Mouse (Mus musculus) kidney, embryonic 16.5 days (tissue): Measurements from ENCODE around the gene Olfr651. TPM values are rescaled to one million over a fixed set of nuclear protein-coding genes. Genes with fewer than 3 reads are reported as not detected.
"Not testable (repeated sequence)": the region's sequence is repeated elsewhere in the genome, so short reads cannot be mapped to it uniquely, and the experiment has no call there.

ENCODE experiments used
- ATAC-seq: fragments of 200-750 bp; cut with Nextera tagmentation; 2 replicates; pipeline ENCODE4 v1.8.0; 2017; ENCODE audit warnings: moderate TSS enrichment; ENCODE audit not compliant: low FRiP score, low TSS enrichment
- H3K27ac ChIP-seq: fragments of 300-500 bp; sonication (generic); 2 replicates; pipeline ENCODE4 v1.5.1; 2014; ENCODE audit warnings: low read length
- H3K27me3 ChIP-seq: fragments of 300-500 bp; sonication (generic); 2 replicates; pipeline ENCODE4 v1.6.1; 2014; ENCODE audit warnings: low read length, control low read depth, mixed read lengths; ENCODE audit not compliant: insufficient read depth
- H3K36me3 ChIP-seq: fragments of 300-500 bp; sonication (generic); 2 replicates; pipeline ENCODE4 v1.6.1; 2014; ENCODE audit warnings: low read length, control low read depth, mixed read lengths; ENCODE audit not compliant: insufficient read depth
- H3K4me1 ChIP-seq: fragments of 300-500 bp; sonication (generic); 2 replicates; pipeline ENCODE4 v1.6.1; 2014; ENCODE audit warnings: low read length, control low read depth, mixed read lengths; ENCODE audit not compliant: insufficient read depth
- H3K4me2 ChIP-seq: fragments of 300-500 bp; sonication (generic); replicated peaks from 2 replicates; pipeline ENCODE4 v1.6.1; 2014; ENCODE audit warnings: low read depth, low read length
- H3K4me3 ChIP-seq: fragments of 300-500 bp; sonication (generic); 2 replicates; pipeline ENCODE4 v1.5.1; 2014; ENCODE audit warnings: mild to moderate bottlenecking, low read length
- H3K9ac ChIP-seq: fragments of 300-500 bp; sonication (generic); replicated peaks from 2 replicates; pipeline ENCODE4 v1.6.1; 2014; ENCODE audit warnings: low read length
- H3K9me3 ChIP-seq: fragments of 300-500 bp; sonication (generic); 2 replicates; pipeline ENCODE4 v1.6.1; 2016; ENCODE audit warnings: low read length, control low read depth
- WGBS: fragments of 180-500 bp; shearing (Covaris S2); extraction: QIAGEN DNeasy Blood & Tissue Kit; methylation state at CpG from one replicate; pipeline ENCODE4 v1.1.7; 2014; 5-methylcytosine and 5-hydroxymethylcytosine counted together
- polyA plus RNA-seq: library from polyadenylated mRNA; unstranded; fragments of >200 nt; fragmentation: Nextera tagmentation; extraction: Ambion mirVana; gene quantifications from 2 replicates; pipeline ENCODE4 v1.2.1, GENCODE M21; 2015

Gene Olfr651
- not detected in 2 replicates for polyA plus RNA-seq

DNA sequence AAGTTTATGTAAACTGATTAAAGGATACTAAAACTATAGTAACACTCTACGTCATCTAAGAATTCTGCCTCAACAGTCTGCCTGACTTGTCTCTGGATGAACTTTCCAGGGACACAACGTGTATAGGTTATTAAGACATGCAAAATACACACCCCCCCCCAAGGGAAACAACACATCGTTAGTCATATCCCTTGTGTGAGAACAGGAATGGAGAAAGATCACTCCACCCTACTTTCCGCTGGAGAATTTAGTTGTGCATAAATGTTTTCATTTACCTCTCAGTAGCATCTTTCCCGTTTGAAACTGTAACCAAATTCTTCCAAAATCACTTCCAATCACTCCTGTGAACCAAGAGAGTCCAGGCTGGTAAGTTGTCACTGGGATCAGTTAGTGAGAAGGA lies at the start of gene Olfr651:
TSS of gene Olfr651 (plus strand) at position 301 of the 400 bp plus-strand sequence.
- H3K9me3 ChIP-seq, result no peaks in the 10 kb centered on the region
- ATAC-seq, result no peak
- H3K27ac ChIP-seq, result no peak within 1 kb of the TSS
- no peaks in the 10 kb centered on the region for H3K36me3 ChIP-seq
- H3K4me1 ChIP-seq, result no peaks in the 10 kb centered on the region
- no peak within 1 kb of the TSS for H3K9ac ChIP-seq
- H3K4me3 ChIP-seq, result no peak within 1 kb of the TSS
- WGBS, result 77% methylated on average over 5 of the region's 5 CpGs
- H3K4me2 ChIP-seq, result no peak within 1 kb of the TSS
- no peaks in the 10 kb centered on the region for H3K27me3 ChIP-seq

DNA sequence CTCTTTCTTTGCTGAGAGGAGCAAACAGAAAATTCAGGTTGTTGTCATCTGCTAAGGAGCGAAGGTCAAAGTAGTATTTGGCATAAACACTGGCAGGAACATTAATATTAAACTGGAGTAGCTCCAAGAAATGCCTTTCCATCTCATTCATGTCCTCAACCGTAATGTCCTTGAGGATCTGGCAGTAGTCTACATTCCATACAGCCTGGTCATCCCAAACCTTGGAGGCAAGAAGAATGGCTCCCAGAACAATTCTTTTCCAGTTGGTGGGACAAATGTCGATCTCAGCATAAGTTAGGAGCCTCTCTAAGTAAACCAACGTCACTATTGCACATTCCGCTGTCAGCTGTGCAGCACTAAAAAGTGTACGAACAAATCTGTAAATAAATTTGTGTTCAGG lies 48.7 kb upstream of the Olfr651 start:
- not testable (repeated sequence) for H3K27me3 ChIP-seq, H3K9me3 ChIP-seq, H3K4me1 ChIP-seq, H3K4me3 ChIP-seq, H3K9ac ChIP-seq, H3K36me3 ChIP-seq, H3K4me2 ChIP-seq, H3K27ac ChIP-seq
- 50% methylated on average over 6 of the region's 6 CpGs for WGBS
- peak; percentile 9; the same call in 1 of the 2 replicates for ATAC-seq

DNA sequence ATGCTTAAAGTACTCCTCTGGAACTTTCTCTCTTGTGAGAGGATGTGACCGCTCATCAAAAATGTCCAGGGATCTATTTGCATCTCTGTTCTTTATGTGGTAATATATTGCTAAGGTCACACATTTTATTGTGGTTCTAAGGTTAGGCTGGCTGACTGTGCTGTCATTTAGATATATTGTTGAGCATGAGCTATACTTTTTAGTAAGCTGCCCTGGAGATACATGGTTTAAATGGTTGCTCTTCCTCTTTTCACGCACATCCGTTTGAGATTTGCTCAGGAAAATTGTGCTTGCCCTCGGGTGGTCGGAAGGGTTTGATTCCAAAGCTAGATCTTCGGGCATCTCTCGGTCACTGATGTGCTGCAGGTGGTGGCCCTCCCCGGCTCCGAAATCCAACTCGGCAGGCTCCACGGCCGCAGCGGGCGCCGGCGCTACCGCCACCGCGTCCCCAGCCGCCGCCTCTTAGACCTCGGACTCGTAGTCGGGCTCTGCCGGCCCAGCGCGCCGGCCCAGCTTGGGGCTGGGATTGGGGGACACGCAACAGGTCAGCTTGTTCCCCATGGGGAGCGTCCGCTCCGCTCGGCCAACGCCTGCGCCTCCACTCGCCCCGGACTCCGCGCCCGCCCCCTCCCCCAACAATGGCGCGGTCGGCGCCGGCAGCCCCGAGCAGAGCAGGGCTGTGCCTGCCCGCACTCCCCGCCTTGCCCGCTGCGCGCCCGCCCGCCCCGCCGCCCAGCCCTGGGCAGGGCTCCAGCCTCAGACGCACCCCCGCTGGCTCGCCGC lies 48.2 kb upstream of the Olfr651 start:
- no peaks in the 10 kb centered on the region for H3K4me1 ChIP-seq
- H3K9ac ChIP-seq, result peak overlapping the region; percentile 65
- no peak overlapping the region for H3K27ac ChIP-seq
- no peaks in the 10 kb centered on the region for H3K9me3 ChIP-seq
- peak overlapping the region; percentile 70 for H3K4me2 ChIP-seq
- peak; percentile 97 for ATAC-seq
- peak overlapping the region; percentile 54 for H3K4me3 ChIP-seq
- no peaks in the 10 kb centered on the region for H3K36me3 ChIP-seq
- H3K27me3 ChIP-seq, result no peaks in the 10 kb centered on the region
- WGBS, result 4% methylated on average over 35 of the region's 59 CpGs

DNA sequence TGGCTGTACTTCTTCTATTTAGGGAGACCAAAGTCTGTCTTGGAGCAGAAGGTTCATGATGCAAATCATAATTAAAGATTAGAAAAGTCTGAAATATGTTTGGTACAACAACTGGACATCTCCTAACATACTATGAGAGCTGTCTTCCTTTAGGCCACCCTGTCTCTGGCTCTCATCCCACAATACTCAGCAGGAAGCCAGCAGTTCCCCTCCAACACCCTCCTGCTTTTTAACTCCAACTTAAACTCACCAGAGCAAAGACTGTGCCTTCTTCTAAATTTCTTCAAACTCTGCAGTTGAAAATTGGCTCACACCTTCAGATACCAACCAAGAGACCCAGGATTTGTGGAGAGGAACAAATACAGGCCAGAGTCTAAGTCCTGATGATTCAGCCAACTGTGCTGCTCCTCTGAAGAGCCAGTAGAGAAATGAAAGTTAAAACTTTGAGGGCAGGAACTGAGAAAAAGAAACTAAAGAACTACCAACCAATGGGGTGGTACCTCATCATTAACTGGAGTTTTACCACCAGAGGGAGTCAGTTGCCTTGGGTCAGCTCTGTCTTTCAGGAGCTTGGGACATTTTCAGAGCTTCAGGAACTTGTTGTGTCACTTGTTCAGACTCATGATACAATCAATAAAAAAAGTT lies 42.4 kb upstream of the Olfr651 start, which contains the start of gene Trim30d:
TSS of gene Trim30d (minus strand) at position 429 of the 645 bp plus-strand sequence.
- not testable (repeated sequence) for H3K4me3 ChIP-seq, ATAC-seq, H3K36me3 ChIP-seq, H3K4me1 ChIP-seq, H3K4me2 ChIP-seq, H3K27me3 ChIP-seq, H3K27ac ChIP-seq, H3K9me3 ChIP-seq, H3K9ac ChIP-seq

DNA sequence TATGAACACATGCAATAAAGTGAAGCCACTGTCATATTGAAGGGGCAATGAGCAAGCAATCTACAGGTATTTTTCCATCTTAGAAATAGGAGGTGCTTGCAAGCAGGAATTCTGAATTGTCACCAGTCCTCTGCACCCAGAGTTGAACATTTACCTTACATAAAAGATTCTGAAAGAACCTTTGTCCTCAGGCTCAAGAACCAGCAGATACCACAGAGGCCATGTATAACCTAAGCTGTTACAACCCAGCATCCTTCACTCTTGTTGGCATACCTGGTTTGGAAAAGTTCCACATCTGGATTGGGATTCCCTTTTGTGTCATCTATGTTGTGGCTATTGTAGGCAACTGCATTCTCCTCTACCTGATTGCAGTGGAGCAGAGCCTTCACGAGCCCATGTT lies 2.8 kb downstream of the Olfr651 start:
- H3K27me3 ChIP-seq, result no peaks in the 10 kb centered on the region
- H3K27ac ChIP-seq, result no peak overlapping the region
- H3K4me1 ChIP-seq, result no peaks in the 10 kb centered on the region
- 63% methylated on average over 1 of the region's 1 CpGs for WGBS
- no peak overlapping the region for H3K4me3 ChIP-seq
- no peak for ATAC-seq
- H3K4me2 ChIP-seq, result no peak overlapping the region
- no peaks in the 10 kb centered on the region for H3K36me3 ChIP-seq
- H3K9ac ChIP-seq, result no peak overlapping the region
- H3K9me3 ChIP-seq, result no peaks in the 10 kb centered on the region

DNA sequence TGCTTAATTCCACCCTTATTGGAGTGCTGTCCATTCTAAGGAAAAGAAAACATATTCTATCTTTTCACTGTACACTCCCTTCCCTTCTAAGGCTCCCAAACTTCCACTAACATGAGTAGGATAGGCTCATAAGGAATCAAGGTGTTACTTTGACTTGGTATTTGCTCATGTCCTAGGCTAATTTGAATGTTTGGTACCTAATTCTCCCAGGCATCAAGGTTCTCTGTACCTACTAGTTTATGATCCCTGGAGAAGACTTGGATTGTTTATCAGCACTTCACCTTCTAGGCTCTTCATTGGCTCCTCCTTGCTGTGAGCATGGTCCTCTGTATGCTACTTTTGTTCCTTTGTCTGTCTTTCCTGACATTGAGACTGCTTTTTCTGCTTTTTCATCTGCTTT lies 10.7 kb downstream of the Olfr651 start, which contains the start of gene Olfr652:
TSS of gene Olfr652 (plus strand) at position 301 of the 400 bp plus-strand sequence.
- ATAC-seq, result no peak
- Histone ChIP-seq H3K4me2 (no peak within 1 kb of the TSS), H3K9me3 (no peaks in the 10 kb centered on the region), H3K4me1 (no peaks in the 10 kb centered on the region), H3K36me3 (no peaks in the 10 kb centered on the region), H3K27ac (no peak within 1 kb of the TSS), H3K4me3 (no peak within 1 kb of the TSS), H3K9ac (no peak within 1 kb of the TSS), H3K27me3 (no peaks in the 10 kb centered on the region)

DNA sequence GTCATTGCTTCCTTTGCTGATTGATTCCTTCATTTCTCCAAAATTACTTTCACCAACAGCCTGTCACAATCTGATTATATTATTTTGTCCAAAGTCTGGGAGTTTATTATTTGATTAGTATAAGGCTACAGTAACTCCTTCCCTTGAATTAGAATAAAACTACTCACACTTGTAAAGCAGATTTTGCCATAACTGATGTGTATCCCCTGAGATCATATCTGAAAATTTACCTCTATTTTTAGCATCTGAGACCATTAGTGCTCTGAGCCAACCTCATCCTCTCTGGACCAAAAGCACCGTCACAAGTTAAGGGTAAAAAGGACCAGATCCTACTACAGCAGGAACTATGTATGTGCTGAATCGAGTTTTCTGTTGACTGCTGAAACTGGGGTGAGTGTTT lies 27.1 kb downstream of the Olfr651 start, which contains the start of gene Olfr653:
TSS of gene Olfr653 (plus strand) at position 301 of the 400 bp plus-strand sequence.
- Histone ChIP-seq H3K9me3 (no peaks in the 10 kb centered on the region), H3K4me3 (no peak within 1 kb of the TSS), H3K27ac (no peak within 1 kb of the TSS), H3K9ac (no peak within 1 kb of the TSS), H3K4me2 (no peak within 1 kb of the TSS), H3K4me1 (no peaks in the 10 kb centered on the region), H3K36me3 (no peaks in the 10 kb centered on the region), H3K27me3 (no peaks in the 10 kb centered on the region)
- no peak for ATAC-seq
- WGBS, result 68% methylated on average over 2 of the region's 2 CpGs

DNA sequence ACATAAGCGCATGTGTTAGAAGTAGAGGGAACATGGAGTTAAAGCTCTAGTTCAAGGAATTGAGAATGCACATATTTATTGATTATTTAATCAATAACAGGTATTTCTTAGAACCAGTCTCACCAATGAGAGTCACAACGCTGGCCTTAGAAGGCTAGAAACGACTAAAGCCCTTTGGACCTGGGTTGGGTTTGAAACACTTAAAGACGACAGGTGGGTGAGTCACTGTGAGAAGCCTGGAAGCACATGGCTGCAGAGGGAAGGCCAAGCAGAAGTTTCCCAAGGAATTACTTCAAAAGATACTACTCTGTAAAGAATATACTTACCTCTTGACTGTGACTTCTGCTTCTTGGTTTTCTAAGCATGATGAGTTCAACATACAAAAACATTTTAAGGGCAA lies 30.9 kb downstream of the Olfr651 start:
- no peak for ATAC-seq
- H3K27me3 ChIP-seq, result no peaks in the 10 kb centered on the region
- H3K36me3 ChIP-seq, result no peaks in the 10 kb centered on the region
- H3K9me3 ChIP-seq, result no peaks in the 10 kb centered on the region
- H3K4me2 ChIP-seq, result no peak overlapping the region
- H3K27ac ChIP-seq, result no peak overlapping the region
- H3K4me3 ChIP-seq, result no peak overlapping the region
- WGBS, result 89% methylated on average over 4 of the region's 4 CpGs
- H3K9ac ChIP-seq, result no peak overlapping the region
- no peaks in the 10 kb centered on the region for H3K4me1 ChIP-seq

DNA sequence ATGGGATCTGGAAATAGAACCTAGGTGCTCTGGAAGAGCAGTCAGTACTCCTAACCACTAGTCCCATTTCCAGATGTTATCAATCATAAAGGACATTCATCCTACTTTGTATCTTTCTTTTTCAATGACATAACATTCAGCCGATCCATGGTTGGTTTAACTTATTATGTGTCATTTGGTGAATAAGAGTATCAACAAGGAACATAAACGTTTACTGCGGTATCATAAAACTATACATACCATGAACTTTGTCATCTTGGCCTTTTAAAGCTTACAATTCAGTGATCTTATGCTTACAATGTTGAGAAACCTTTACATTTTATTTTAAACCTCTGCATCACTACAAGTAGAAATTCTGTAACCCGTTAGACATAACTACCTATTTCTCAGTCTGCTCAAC lies 31.5 kb downstream of the Olfr651 start:
- Histone ChIP-seq H3K27ac (no peak overlapping the region), H3K9ac (no peak overlapping the region), H3K4me2 (no peak overlapping the region), H3K4me3 (no peak overlapping the region), H3K4me1 (no peaks in the 10 kb centered on the region), H3K9me3 (no peaks in the 10 kb centered on the region), H3K36me3 (no peaks in the 10 kb centered on the region), H3K27me3 (no peaks in the 10 kb centered on the region)
- no peak for ATAC-seq
- 83% methylated on average over 4 of the region's 4 CpGs for WGBS

DNA sequence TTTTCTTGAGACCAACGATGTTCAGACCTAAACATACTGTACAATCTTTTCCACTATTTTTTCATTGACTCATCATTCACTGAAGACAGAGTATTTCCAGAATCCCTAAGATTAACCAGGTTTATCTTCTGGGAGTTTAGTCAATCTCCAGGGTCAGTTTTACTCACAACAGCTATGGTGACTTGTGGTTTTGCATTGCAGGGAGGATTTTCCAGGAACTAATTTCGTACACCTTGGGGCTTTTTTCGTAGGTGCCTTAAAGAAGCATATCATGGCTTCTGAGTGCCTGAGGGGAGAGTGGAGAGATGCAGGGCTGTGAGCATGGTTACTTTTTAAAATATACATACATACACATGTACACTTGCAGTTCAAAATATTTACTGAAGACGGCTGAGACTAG lies 36.8 kb downstream of the Olfr651 start, which contains the start of gene Olfr654:
TSS of gene Olfr654 (plus strand) at position 301 of the 400 bp plus-strand sequence.
- H3K4me2 ChIP-seq, result no peak within 1 kb of the TSS
- H3K27ac ChIP-seq, result no peak within 1 kb of the TSS
- no peaks in the 10 kb centered on the region for H3K9me3 ChIP-seq
- no peaks in the 10 kb centered on the region for H3K4me1 ChIP-seq
- 84% methylated on average over 4 of the region's 4 CpGs for WGBS
- no peak for ATAC-seq
- H3K27me3 ChIP-seq, result no peaks in the 10 kb centered on the region
- H3K9ac ChIP-seq, result no peak within 1 kb of the TSS
- H3K4me3 ChIP-seq, result no peak within 1 kb of the TSS
- H3K36me3 ChIP-seq, result no peaks in the 10 kb centered on the region
